Mouse (Mus musculus) ovary, adult 10 weeks (tissue): ENCODE measurements around the gene Kir3dl1. TPM values are rescaled to one million over a fixed set of nuclear protein-coding genes. Genes with fewer than 3 reads are reported as not detected.

ENCODE experiments used
- polyA plus RNA-seq: library from polyadenylated mRNA; stranded (reverse); fragments of 350-450 nt; fragmentation: Illumina TruSeq; extraction: RNeasy Lipid Tissue Mini Kit (QIAGEN cat#74804); gene quantifications from one replicate; pipeline ENCODE4 v1.2.3, GENCODE M21; 2014

The Kir3dl1 gene
- polyA plus RNA-seq, result not detected

GRCm38 (mm10) chrX:136517699-136518098 lies at the start of gene Kir3dl1:
Gene Kir3dl1, plus strand, starts transcription at chrX:136517999.

GRCm38 (mm10) chrX:136543956-136544355 lies 26.2 kb downstream of the Kir3dl1 start, which contains the start of gene Kir3dl2:
Gene Kir3dl2, minus strand, starts transcription at chrX:136544056.

Other genes with a start within 250 kb of the Kir3dl1 start
- gene Bex3, start 247.7 kb upstream of the Kir3dl1 start, polyA plus RNA-seq, result 67.7 TPM
- gene Kir3dl2, start 26.1 kb downstream of the Kir3dl1 start, polyA plus RNA-seq, result not detected
- 5.8 TPM for gene Tceal3, start 72.8 kb downstream of the Kir3dl1 start, polyA plus RNA-seq
- gene Tceal1, start 190.0 kb downstream of the Kir3dl1 start, polyA plus RNA-seq, result 39.4 TPM
- 993 TPM for gene Morf4l2, start 225.7 kb downstream of the Kir3dl1 start, polyA plus RNA-seq